Mouse (Mus musculus) MN1 (cell line): ENCODE measurements around the gene Zmynd10.
A peak's percentile ranks its signal among the peaks of the same experiment; 100 is the strongest.

Experiments used
- DNase-seq: peaks from one replicate; pipeline ENCODE4 v3.0.0-alpha.2; 2016; ENCODE audit warnings: low spot score

The Zmynd10 gene

DNA sequence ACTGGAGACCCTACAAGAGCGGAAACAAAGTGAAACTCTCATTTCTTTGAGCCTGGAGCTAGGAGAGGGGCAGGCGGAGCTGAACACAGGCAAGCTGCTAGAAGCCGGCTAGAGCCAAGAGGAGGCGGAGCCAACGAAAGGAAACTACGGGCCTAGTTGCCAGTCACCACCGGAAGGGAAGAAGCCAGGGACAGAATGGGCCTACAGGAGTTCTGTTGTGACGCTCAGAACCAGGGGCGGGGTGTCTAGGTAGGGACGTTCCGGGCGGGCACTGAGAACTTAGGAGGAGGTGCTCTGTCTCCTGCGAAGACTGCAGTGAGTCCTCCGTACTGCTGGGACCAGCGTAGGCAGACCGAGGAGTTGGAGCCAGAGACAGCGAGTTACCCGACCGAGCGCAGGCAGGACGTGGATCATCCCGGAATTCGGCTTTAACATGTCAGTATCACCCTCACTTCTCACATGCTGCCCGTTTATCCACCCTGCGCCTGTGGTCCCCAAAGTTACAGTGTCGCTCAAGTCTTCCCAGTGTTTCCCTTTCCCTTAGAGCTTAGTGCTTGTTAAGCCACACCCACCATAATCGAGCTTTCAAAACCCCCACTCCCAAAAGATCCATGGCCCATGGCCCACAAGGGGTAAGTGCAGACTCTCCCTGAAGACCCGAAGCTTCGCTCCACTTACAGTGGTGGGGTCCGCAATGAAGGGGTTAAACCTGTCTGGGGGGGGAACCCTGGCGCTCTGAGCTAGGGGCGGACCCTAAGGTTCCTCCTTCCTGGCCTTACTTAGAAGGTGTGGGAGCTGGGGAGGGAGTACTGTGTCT, 33.6 kb downstream of the Zmynd10 start, which contains the start of gene Hyal3:
TSS of gene Hyal3 (plus strand) at position 318 of the 817 bp plus-strand sequence.
- peak; percentile 83 for DNase-seq

- no peak for DNase-seq
Observed at GRCm38 (mm10) chr9:107581584-107581983, 34.5 kb downstream of the Zmynd10 start.

DNA sequence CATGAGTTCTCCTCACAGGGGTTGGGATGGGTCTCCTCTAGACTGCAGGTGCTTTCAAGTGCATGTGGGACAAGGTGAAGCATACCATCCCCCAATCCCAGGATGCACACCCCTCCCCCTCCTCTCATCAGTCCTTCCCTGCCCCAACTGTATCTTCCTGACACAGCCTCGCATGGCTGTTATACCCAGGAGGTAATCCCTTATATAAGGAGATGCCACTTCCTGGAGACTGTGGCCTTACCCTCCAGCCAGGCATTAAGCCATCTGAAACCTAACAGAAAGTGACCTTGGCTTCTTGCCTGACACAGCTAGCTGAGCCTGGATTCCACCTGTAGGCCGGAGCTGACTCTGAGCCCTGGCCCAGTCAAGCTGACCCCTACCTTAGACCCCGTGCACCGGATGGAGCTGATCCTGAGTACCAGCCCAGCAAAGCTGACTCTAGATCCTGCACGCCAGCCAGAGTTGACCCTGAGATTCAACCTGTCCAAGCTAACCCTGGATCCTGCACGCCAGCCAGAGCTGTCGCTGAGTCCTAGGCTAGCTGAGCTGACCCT, 35.5 kb downstream of the Zmynd10 start:
- DNase-seq: no peak

GRCm38 (mm10) chr9:107583174-107583573, 36.1 kb downstream of the Zmynd10 start:
- no peak for DNase-seq

GRCm38 (mm10) chr9:107586504-107586903, 39.4 kb downstream of the Zmynd10 start:
- no peak for DNase-seq

DNA sequence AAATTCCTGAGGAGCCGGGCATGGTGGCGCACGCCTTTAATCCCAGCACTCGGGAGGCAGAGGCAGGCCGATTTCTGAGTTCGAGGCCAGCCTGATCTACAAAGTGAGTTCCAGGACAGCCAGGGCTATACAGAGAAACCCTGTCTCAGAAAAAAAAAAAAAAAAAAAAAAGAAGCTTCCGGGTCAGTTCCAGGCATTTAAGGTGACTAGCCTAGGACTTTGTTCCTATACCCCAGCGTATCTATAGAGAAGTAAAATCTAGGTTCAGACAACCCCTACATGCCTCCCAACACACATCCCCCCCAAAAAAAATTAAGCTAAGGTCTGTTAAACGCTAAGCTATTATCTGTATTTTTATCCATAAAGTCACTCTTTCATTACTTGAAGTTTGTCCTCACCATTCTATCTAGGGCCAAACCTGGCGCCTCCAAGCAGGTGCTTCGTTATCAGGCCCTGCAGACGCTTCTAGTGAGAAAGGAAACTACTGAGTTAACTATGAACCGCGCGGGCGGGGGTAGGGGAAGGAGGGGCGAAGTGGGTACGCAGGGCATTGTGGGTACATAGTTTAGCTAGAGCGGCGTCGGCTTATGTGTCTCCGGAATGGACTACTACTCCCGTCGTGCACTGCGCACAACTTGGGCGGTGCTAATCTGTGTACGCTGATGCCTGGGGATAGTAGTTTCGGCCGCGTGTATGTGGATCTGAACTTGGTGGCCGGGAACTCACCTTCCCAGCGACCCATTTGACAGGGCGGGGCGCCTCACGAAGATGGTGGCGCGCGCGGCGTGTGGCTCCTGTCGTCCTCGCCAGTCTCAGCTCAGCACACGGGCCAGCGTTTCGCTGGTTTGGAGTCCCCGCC, 40.1 kb downstream of the Zmynd10 start, which contains the start of gene Ifrd2:
TSS of gene Ifrd2 (plus strand) at position 669 of the 859 bp plus-strand sequence.
- peak; percentile 96 for DNase-seq

- peak; percentile 74 for DNase-seq
Observed at GRCm38 (mm10) chr9:107587833-107588639, 40.9 kb downstream of the Zmynd10 start.

DNA sequence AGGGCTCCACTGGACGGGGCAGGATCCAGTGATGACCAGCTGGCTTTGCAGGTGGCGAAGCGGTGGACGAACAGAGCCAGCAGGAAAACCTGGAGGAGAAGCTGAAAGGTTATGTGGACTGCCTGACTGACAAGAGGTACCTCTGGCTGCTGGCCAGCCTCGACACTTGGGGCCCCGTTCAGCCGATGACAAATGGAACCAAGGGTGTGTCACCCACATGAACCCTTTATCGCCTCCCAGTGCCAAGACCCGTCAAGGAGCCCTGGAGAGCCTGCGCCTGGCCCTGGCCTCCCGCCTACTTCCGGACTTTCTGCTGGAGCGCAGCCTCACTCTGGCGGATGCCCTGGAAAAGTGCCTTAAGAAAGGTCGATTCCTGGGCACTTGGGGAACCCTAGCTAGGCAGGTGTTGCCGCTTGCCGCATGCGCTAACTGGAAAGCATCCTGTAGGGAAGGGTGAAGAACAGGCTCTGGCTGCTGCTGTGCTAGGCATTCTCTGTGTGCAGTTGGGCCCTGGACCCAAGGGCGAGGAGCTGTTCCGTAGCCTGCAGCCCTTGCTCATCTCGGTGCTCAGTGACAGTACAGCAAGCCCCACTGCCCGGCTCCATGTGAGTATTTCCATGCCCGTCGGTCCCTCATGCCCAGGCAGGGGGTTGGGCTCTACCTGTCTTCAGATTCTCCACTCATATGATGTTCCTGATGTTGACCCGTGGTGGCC, 43.1 kb downstream of the Zmynd10 start:
- no peak for DNase-seq

- no peak for DNase-seq
Observed at GRCm38 (mm10) chr9:107590773-107591060, 43.6 kb downstream of the Zmynd10 start.

DNA sequence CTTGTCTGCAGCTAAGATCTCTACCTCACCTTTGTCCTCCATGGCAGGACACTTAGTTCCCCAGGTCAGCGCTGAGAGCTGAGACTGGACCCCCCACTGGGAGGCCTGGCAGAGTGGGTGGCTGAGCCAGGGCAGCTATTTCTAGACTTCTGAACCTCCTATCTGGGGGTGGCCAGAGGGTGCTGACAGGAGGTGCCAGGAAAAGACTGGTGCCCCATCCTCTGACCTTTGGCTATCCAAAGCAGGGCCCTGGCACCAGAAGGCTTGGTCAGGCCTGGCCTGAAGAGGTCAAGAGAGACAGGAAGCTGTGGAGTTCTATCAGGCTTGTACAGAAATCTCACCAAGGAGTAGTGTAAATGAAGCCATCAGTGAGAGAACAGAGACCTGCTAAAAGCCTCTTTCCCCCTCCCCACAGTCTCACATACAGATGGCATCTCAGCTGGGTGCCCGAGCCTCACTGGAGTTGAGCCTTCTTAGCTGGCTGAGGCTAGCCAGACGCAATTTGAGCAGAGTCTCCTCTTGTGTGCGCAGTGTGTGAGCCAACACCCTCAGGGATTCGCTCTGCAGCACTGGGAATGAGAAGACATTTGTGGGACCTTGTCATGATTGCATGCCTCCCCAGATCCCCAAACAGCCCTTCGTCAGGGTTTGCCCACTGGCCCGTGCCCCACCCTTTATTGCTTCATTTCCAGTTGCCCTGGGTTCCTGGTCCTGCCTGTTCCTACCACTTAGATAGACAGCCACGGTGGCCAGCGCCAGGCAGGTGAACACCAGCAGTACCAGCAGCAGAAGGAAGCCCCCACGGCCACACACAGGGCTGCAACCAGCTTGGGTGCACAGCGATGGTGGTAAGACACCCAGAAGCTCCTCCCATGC, 46.2 kb downstream of the Zmynd10 start:
- no peak for DNase-seq

DNA sequence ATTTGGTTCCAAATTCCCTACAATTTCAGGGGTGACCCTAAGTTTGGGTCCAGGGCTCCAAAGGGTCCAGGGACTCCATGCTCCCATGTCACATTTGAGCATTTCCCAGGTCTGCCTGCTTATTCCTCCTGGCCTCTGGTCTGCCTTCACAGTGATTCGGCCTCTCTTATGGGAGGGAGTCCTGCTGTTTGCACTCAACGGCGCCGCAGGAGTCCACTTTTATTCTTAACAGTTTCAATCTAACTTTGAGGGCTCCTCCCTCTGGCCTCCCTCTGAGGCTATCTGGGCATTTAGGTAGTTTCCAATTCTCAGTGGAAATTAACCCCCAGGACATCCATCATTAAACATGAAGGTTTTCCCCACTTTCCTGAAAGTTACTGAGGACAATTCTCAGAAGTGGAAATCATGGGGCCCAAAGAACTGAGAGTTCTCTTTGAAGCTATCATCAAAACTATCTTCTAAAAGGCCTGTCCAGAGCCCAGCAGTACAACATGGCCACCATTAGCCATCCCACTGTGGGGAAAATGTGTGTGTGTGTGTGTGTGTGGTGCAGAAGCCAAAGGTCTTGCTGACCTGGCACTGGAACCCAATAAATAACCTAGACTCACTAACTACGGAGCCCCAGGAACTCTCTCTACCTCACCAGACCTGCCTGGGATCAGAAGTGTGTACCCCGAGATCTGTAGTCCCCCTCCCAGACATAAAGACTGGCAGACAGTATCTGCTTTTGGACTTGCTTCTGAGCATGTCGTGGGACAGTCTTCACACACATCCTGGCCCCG, 47.4 kb downstream of the Zmynd10 start:
- DNase-seq: no peak

- no peak for DNase-seq
Observed at GRCm38 (mm10) chr9:107596619-107597569, 49.8 kb downstream of the Zmynd10 start.

- no peak for DNase-seq
Observed at GRCm38 (mm10) chr9:107598385-107598784, 51.3 kb downstream of the Zmynd10 start.

DNA sequence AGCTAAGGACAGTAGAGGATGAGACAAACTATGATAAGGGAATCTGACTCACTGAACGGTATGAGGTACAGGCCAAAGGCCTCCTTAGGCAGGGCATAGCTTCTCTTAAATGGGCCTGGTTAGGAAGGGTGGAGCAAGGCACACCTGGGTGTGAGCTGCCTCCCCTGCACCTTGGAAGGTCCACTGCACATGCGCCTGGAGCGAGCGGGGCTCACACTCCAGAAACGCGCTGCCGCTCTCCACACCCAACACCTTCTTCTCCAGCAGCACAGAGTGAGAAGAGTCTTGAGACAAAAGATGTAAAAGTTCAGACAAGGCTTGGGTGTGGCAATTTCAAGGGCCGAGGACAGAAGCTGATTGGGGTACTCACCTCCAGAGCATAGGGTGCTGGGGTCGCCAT, 52.3 kb downstream of the Zmynd10 start:
- DNase-seq: no peak

DNA sequence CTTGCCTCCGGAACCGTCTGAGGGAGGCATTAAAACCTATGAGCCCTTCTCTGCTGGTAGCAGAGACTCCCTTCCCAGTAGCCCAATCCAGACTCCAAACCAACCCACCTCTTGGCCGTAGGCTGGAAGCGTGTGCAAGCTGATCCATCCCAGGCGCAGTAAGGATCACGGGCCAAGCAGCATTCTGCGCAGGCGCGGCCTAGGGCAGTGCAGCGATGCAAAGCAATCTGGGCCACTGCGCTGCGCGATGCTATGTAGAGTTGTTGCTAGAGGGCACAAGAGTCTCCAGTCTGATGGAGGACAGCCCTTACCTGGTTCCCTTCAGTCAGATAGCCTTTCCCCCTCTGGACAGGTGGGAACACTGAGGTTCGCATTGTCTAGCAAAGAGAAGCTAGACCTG, 52.7 kb downstream of the Zmynd10 start:
- DNase-seq: no peak

DNA sequence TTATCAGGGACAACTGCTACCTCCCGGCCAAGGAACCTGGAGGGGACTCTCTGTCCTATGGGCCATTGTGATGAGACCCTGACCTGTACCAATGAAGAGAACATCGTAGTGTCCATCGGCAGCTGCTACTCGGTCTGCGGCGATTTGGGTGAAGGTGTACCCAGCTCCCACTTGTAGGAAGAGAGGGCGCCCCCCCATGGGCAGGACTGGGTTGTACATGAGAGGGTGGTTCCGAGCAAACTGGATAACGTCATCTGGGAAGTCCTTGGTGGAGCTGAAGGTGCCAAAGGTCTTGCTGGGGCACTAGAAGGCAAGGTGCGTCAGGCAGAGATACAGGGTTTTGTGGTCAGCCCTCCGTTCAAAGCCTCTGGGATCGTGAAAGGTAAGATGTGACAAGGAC, 53.6 kb downstream of the Zmynd10 start:
- DNase-seq: no peak
